12 mouse cellular contexts compared by ENCODE assay signal in the genomic region with DNA sequence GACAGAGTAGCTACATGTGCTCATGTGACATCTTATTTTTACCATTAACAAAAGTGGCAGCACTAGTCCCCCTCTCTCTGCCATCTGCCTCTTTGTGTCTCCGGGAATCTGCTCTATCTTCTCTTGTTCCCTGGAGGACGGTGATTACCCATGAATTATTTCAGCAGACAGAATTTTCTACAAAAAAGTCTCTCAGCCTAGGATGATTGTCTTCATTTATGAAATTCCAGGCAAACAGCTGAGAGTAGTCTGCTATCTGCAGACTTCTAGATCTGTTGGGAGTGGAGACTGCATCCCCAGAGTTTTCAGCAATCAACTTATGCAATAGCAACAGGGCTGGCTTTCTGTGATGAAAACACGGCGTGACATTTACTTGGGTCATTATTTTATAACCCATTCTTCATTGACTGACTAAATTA.
A peak's percentile ranks its signal among the peaks of the same experiment; 100 is the strongest.
DNase-seq lines count a peak whose midpoint lies in the region; ATAC-seq and TF ChIP-seq lines count a peak whose summit lies in the region.
"Had no signal": no experiment of that assay in that cellular context is flagged by ENCODE, and none has a peak within 500 bp of the region (broad histone marks: within the 10 kb centered on the region; RNA-seq: fewer than 3 reads in every experiment).

No protein-coding gene starts in this region.

- no peaks in the 10 kb centered on the region for H3K9me3 ChIP-seq in neural tube, embryonic 13.5 days
- no peaks in the 10 kb centered on the region for H3K9me3 ChIP-seq in neural tube, embryonic 15.5 days (replicated peaks)
- H3K9me3 ChIP-seq in stomach, postnatal 0 days (ENCODE audit: control insufficient read depth, low read length), result no peaks in the 10 kb centered on the region
- H3K9me3 ChIP-seq: G1E; heart, embryonic 15.5 days; limb, embryonic 13.5 days had no signal

- no peaks in the 10 kb centered on the region for H3K36me3 ChIP-seq in neural tube, embryonic 13.5 days
- no peaks in the 10 kb centered on the region for H3K36me3 ChIP-seq in neural tube, embryonic 15.5 days
- no peaks in the 10 kb centered on the region for H3K36me3 ChIP-seq in stomach, postnatal 0 days (ENCODE audit: control insufficient read depth, insufficient read depth, low read length)
- H3K36me3 ChIP-seq: G1E; heart, embryonic 15.5 days; limb, embryonic 13.5 days had no signal

- H3K4me1 ChIP-seq in neural tube, embryonic 13.5 days (replicated peaks), result peaks cover 8% of the 10 kb centered on the region; the same call in 1 of the 2 replicates
- peaks cover 7% of the 10 kb centered on the region; the same call in 1 of the 2 replicates for H3K4me1 ChIP-seq in neural tube, embryonic 15.5 days
- peaks cover under 1% of the 10 kb centered on the region for H3K4me1 ChIP-seq in stomach, postnatal 0 days (replicated peaks; ENCODE audit: control insufficient read depth, insufficient read depth)

- H3K4me2 ChIP-seq in neural tube, embryonic 13.5 days, result no peak overlapping the region
- no peak overlapping the region for H3K4me2 ChIP-seq in neural tube, embryonic 15.5 days
- H3K4me2 ChIP-seq in stomach, postnatal 0 days (replicated peaks; ENCODE audit: low read depth), result no peak overlapping the region
- H3K4me2 ChIP-seq: heart, embryonic 15.5 days; limb, embryonic 13.5 days had no signal

- no peak for ATAC-seq in neural tube, embryonic 13.5 days (ENCODE audit: low read depth)
- no peak for ATAC-seq in neural tube, embryonic 15.5 days (ENCODE audit: low FRiP score)
- ATAC-seq in stomach, postnatal 0 days (ENCODE audit: low FRiP score, low TSS enrichment), result no peak

- H3K4me3 ChIP-seq in neural tube, embryonic 13.5 days, result no peak overlapping the region
- H3K4me3 ChIP-seq in neural tube, embryonic 15.5 days (replicated peaks), result no peak overlapping the region
- no peak overlapping the region for H3K4me3 ChIP-seq in stomach, postnatal 0 days (ENCODE audit: low read depth, low read length)
- H3K4me3 ChIP-seq: heart, embryonic 15.5 days; limb, embryonic 13.5 days had no signal

- 0 out of 2 replicates have a peak overlapping the region, but pooled peaks have one; percentile 1 for H3K27ac ChIP-seq in neural tube, embryonic 13.5 days (replicated peaks)
- no peak overlapping the region for H3K27ac ChIP-seq in neural tube, embryonic 15.5 days (replicated peaks)
- no peak overlapping the region for H3K27ac ChIP-seq in stomach, postnatal 0 days (replicated peaks)
- H3K27ac ChIP-seq: heart, embryonic 15.5 days; limb, embryonic 13.5 days had no signal

- TF ChIP-seq CTCF in stomach, postnatal 0 days (IDR thresholded peaks at IDR 0.05; ENCODE audit: low read depth), result no peak

- WGBS in neural tube, embryonic 13.5 days, result 33% methylated on average over 4 of the region's 4 CpGs
- WGBS in neural tube, embryonic 15.5 days, result 35% methylated on average over 4 of the region's 4 CpGs
- WGBS in stomach, postnatal 0 days, result 63% methylated on average over 4 of the region's 4 CpGs

- no peak for TF ChIP-seq EP300 in stomach, postnatal 0 days (optimal IDR thresholded peaks at IDR 0.05)

- H3K27me3 ChIP-seq in neural tube, embryonic 13.5 days, result no peaks in the 10 kb centered on the region
- no peaks in the 10 kb centered on the region for H3K27me3 ChIP-seq in neural tube, embryonic 15.5 days (replicated peaks)
- H3K27me3 ChIP-seq in stomach, postnatal 0 days (ENCODE audit: control insufficient read depth, insufficient read depth, low read length), result no peaks in the 10 kb centered on the region
- H3K27me3 ChIP-seq: heart, embryonic 15.5 days; limb, embryonic 13.5 days had no signal

- peak; percentile 23 to 25 for DNase-seq in cerebellum, postnatal 10 days
- no peak for DNase-seq in cerebellum, postnatal 14 days
- peak; percentile 63 to 75 for DNase-seq in heart, adult 9 months (ENCODE audit: low spot score in 2 of 2)
- no peak for DNase-seq in heart, postnatal 4 days
- no peak for DNase-seq in natural killer cell, adult 2 months (ENCODE audit: low spot score in 2 of 2)
- no peak for DNase-seq in stomach, postnatal 0 days (ENCODE audit: low spot score)
- DNase-seq: kidney, adult 18-20 months had no signal

- H3K9ac ChIP-seq in neural tube, embryonic 13.5 days, result no peak overlapping the region
- no peak overlapping the region for H3K9ac ChIP-seq in neural tube, embryonic 15.5 days (replicated peaks)
- no peak overlapping the region for H3K9ac ChIP-seq in stomach, postnatal 0 days (ENCODE audit: low read length)
- H3K9ac ChIP-seq: heart, embryonic 15.5 days; limb, embryonic 13.5 days had no signal

Comparison
In these comparisons a context has a peak if more than half of its experiments do, and no peak if none do; other contexts are left out.
1. DNase-seq: peak in cerebellum, postnatal 10 days (2 of 2) and heart, adult 9 months (2 of 2); none in cerebellum, postnatal 14 days (0 of 2), heart, postnatal 4 days (single experiment), natural killer cell, adult 2 months (0 of 2) and stomach, postnatal 0 days (single experiment).